Mouse (Mus musculus): ENCODE measurements at regions not wholly inside any gene's neighbourhood (a gene's known extent, or its start where the extent isn't known, plus 50 kb on each side); places are given as distances from the start of the nearest gene placed in this dataset.

DNA sequence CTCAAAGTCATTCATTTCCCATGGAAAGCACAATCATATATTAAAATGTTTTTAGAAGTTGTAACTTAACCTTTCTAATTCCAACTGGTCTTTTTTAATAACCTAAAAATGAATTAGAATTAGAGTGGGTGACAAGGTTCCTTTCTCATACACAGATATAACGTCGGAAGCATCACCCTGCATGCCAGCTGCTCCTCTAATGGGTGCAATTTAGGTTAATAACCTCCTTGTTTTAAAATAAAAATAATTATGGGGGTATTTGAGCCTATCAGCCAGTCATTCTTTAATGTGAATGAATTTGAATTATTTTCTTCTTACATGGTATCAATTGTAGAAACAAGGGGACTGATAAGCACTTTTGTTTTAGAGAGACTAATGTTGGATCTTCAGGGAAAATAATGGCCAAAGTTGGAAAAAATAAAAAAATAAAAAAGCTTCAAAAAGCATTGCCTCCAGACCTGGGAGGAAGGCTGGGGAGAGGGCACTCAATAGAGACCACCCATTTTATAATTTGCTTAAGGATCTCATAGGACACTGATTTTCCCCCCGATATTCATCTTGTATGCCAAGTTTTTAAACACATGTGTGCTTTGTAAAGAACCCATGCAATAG lies 960.9 kb downstream of the Robo2 start:
- ATAC-seq (ENCODE audit: insufficient number of reproducible peaks, low FRiP score, low TSS enrichment) = no peak

DNA sequence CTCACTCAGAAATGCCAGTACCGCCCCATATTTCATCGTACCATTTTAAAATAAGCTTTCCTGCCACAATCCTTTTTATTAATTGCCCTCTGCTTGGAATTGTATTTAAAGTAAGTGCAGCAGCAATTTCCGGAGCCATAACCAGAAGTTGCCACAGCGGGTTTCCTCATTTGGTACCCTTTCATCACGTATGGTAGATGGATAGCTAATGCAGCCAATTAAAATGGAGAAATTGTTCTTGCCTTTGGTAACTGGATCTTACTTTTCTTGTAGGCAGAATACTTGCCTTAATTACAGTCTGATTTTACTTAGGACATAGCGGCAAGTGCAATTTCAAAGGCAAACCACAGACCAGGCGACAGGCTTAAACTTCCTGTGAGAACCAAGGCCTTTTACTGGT lies 961.8 kb downstream of the Robo2 start:
- no peak for ATAC-seq (ENCODE audit: insufficient number of reproducible peaks, low FRiP score, low TSS enrichment)

DNA sequence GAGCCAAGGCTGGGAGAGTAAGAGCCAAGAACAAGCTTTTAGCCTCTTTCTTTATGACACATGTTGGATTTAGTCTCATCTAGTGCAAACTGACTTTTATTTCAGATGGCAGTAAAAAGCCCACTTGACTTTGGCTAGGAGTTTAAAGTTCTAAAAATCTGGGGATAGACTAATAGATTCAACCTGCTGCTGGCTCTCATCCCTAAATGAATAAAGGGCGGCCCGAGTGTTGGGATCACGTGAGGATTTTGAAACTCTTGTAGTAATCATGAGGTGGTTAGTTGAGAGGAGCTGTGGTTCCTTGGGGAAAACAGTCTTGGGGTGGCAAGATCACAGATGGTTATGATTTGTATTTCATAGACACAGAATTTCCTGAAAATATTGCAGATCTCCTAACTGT lies 975.9 kb downstream of the Robo2 start:
- ATAC-seq (ENCODE audit: insufficient number of reproducible peaks, low FRiP score, low TSS enrichment) = no peak

DNA sequence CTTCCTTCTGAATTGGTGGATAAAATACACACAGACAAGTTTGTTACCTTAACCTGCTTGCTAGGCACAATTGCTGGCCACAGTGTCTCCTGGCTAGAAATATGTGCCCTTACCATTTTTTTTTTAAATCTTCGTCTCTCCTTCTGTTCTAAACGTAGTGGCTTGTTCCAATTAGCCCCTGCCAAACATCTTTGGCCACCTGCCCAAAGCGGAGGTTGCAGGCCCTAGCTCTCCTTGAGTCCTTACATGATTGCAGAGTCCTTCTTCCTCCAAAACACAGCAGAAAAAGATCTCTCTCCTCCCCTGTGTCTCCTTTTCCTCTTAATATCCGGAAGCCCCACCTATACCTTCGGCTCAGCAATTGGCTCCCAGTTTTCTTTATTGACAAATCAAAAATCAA lies 986.8 kb downstream of the Robo2 start:
- ATAC-seq (ENCODE audit: insufficient number of reproducible peaks, low FRiP score, low TSS enrichment) = no peak

DNA sequence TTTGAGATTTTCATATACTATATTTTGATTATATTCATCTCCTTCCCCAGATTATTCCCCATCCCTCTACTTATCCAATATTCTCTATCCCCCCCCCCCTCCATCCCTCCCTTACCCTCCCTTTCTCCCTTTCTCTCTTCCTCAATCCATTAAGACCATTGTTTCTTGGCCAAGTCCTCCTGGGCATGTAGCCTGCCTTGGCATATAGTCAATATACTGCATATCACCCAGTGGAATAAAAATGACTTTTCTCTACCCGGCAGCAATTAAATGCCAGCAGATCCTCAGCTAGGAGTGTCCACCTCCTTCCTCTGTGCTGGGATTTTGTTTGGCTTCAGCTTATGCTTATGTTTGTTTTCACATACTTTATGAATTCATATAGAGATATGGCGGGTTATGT lies 987.3 kb downstream of the Robo2 start:
- ATAC-seq (ENCODE audit: insufficient number of reproducible peaks, low FRiP score, low TSS enrichment) = no peak

DNA sequence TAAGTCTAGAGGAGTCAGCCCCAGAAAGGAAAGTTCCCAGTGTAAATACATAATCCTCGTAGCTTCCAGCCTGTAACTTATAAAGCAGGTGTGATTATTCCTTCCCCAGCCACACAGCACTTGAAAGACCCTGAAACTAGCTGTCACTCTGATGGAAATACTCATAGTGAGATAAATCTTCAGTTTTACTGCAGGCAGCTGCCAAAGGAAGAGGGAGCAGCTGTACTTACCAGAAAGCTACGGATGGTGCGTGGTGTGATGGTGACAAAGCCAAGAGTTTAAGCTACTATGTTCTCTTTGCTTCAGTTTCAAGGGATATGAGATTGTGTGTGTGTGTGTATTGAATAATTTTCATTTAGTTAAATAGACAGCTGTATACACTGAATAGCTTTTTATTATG lies 1007.1 kb downstream of the Robo2 start:
- no peak for ATAC-seq (ENCODE audit: insufficient number of reproducible peaks, low FRiP score, low TSS enrichment)

DNA sequence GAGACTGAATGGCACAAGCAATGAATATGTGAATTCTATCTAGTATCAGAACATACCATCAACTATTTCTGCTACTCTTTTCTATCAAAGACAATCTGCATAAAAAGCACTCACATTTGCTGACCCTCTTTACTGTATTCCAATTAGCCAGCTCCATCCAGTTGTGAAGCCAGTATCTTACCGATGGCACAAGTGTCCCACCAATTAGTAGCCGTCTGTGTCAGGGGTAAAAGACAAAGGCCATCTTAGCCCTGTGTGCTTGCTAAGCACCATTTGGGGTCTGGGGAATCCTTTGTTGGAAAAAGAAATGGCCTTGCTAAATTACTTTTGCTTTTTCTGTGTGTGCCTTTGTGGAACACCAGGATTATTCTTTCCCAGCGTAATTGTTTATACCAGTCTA lies 1007.5 kb downstream of the Robo2 start:
- ATAC-seq (ENCODE audit: insufficient number of reproducible peaks, low FRiP score, low TSS enrichment) = no peak

DNA sequence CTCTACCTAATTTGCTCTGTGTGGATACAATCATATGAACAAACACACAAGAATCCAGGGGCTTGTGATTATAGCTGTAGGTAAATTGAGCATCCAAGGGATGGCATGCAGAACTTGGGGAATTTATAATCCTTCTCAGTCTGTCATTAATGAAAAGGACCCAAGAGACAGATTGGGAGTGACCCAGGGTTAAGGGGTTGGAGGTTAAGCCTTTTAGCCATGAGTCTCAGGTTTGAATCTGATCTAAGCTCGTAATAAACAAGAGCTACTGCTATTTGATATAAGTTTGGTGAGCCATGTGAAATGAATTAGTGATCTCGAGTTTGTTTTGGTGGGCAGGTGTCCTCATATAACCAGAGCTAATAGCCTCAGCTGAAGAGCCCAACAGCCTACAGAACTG lies 1032.6 kb downstream of the Robo2 start:
- ATAC-seq (ENCODE audit: insufficient number of reproducible peaks, low FRiP score, low TSS enrichment) = no peak

DNA sequence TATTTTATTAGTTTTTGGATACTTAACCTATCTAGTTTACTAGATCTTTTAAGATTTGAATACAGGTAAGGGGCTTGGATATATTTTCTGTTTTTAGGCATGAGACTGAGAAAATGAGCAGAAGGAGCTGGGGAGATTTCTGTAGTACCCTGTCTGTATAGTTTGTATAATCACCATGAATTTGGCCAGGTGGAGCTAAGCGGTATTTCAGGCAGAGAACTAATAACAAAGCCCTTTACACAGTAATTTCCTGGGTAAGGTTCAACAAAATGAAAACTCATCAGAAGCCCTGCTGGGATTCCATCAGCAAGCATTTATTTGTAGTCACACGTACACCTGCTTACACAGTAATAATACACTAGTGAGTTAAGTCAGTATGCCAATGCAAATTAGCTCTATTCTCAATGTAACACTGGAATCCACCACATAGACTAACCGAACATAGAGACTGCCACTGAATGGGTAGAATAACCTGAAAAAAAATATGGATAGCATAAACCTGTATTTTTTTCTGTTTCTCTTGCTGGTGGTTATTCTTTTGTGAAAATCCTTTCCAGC lies 1036.9 kb downstream of the Robo2 start:
- no peak for ATAC-seq (ENCODE audit: insufficient number of reproducible peaks, low FRiP score, low TSS enrichment)

DNA sequence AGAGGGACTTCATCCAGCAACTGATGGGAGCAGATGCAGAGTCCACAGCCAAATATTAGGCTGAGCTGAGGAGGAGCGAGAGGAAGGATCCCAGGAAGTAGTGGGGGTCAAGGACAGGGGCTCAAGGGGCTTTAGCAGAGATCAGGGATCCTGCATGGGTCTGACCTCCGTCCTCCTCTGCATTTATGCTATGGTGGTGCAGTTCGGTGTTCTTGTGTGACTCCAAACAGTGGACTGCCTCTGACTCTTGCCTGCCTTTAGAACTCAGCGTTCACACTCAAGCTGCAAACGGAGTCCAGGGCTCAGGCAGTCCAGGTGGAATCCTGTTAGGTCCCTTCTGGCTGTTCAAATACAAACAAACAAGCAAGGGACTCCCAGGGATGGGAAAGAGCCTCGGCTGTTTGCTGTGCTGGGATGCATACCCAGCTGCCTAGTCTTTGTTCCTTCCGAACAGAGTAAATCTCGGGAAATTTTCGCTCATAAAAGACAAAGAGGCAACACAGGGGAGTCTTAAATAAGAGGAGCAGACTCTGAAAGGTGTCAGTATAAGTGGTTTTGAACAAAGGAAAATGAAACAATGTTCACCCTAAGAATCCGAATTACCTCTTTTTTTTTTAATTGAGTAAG lies 1042.9 kb downstream of the Robo2 start:
- ATAC-seq (ENCODE audit: insufficient number of reproducible peaks, low FRiP score, low TSS enrichment) = no peak

DNA sequence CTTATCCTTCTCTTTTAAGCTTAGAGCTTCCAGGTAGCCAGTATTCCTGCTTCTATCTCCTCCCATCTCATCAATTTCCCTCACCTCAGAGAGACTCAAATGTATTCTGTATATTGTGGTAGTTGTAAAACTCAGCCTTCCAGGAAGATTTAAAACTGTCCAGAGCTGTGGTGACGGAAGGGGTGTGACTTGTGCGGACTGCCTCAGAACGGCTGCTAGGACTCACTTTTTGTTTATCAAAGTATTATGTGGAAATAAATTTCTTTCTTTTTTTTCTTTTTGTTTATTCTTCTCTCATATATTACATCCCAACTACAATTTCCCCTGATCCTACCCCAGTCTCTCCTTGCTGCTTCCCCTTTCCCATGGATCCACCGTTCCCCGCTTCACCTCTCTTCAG lies 1043.7 kb downstream of the Robo2 start:
- no peak for ATAC-seq (ENCODE audit: insufficient number of reproducible peaks, low FRiP score, low TSS enrichment)

DNA sequence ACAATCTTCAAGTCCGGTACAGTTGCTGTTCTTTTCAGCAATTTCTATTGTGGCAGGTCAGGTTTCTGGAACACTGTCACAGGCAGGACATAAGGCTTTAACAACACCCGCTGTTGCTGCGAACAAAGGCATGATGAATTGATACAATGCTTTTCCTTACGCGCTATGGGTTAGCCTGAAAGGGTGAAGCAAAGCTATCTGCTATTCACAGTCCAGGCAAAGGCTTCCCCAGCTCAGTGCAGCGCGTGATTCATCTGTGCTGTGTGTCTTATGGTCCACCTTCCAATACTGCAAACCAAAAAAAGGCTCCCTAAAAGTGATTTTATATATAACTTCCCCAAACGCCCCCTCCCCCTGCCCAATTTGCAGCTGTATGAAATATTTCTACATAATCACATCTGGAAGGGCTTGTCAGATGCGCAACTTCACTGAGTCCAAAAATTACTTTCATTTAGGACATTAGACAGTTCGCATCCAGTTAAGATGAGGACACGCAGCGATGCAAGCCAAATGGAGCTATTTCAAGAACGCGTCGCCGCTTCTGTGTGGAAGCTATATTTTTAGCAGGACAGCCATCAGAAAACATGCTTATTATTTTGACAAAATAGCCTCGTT lies 1044.3 kb downstream of the Robo2 start:
- no peak for ATAC-seq (ENCODE audit: insufficient number of reproducible peaks, low FRiP score, low TSS enrichment)

DNA sequence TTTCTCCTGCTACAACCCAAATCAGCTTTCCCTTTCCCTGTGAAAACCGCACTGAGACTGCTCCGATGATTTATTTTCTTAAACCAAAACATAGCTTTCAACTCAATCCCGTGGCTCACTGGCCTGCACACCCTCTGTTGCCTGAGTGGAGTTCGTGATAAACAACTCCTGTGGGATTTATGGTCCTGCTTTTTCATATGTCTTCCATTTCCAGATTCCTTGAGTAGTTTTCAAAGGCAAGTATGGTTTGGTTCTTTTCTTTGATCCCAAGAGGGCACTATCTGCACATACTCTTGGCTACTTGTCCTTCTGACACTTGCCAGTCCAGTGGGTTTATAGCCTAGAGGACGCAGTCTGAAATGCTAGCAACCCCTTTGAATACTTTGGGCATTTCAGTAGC lies 1042.6 kb downstream of the Robo1 start:
- no peak for ATAC-seq (ENCODE audit: insufficient number of reproducible peaks, low FRiP score, low TSS enrichment)

DNA sequence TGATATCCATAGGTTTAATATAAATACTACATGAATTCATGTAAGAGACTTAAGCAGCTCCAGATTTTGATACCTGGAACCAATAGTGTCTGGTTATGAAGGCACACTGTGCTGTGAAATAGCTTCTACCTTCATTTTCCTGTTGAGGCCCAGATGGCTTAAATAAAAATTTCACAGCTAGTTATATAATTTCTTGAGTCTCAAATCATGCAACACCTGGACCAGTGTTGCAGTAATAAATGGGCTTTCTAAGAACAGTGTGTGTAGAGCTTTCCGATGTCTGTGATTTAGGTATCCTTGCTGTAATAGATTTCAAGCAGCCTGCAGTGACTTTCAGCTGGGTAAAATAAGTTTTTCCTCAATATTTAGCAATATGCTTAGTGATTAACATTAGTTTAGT lies 1035.8 kb downstream of the Robo1 start:
- no peak for ATAC-seq (ENCODE audit: insufficient number of reproducible peaks, low FRiP score, low TSS enrichment)

DNA sequence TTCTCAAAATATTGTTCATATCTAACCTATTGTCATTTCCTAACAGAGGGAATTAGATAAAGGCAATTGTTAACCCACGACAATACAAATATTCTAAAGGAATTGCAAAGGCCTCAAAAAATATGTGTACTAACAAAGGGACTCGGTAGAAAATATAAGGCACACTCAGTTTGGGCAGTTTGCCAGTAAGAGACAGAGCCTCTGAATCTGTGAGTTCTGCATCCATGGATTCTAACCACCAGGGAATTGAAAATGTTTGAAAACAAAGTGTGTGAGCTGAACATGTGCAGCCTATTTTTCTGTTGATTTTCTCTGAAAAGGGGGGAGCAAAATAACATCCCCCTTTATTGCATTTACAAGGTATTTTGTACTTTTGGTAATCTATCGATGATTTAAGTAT lies 1035.4 kb downstream of the Robo1 start:
- no peak for ATAC-seq (ENCODE audit: insufficient number of reproducible peaks, low FRiP score, low TSS enrichment)

DNA sequence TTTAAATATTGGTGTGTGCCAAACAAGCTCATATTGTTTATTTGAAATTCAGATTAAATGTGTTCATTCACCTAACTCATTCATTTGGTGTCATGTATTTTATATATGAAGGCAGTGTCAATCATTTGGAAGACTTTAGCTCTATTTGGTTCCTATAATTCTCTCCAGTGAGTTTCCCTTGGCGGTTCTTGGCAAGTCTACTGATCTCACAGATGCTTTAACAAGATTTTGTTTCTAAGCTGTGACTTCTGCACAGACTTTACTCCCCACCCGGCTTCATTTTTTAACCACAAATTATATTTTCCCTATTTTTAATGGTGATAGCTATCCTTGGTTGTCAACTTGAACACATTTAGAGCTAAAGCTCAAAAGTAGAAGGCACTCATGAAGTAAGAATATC lies 1009.5 kb downstream of the Robo1 start:
- ATAC-seq (ENCODE audit: insufficient number of reproducible peaks, low FRiP score, low TSS enrichment) = no peak

DNA sequence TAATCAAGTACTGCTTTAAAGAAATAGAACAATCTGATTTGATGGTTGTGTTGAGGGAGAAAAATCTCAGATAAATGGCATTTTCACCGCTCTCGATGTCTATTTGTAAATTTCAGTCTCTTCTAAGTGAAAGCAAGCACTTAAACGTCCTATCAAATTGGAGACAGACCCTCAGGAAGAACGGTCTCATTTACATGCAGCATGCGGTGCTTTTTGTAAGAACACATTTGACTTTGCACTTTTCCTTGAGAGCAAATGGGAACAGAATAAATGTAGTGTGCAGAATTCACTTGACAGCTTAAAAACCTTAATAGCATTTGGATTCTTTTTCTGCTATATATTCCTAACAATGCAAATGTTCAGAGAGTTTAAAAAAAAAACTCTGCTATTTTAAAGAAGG lies 1002.0 kb downstream of the Robo1 start:
- no peak for ATAC-seq (ENCODE audit: insufficient number of reproducible peaks, low FRiP score, low TSS enrichment)

DNA sequence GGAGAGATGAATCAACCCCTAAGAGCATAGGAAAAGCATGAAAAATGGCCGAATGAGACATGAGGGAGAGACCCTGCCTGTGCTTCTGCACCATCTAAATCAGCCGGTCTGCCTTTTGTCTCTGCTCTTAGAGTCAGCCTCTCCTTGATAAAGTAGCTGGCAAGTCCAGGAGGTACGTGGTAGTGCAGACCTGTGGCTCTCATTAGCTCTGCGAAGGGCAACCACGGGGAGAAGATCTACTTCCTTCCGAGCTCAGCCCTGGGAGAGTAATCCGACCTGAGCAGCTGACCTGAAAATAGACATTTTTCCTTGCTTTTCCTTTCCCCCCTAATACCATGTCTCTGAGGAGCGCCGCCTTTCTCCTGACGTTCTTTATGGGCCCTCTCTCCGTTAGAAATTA lies 971.8 kb downstream of the Robo1 start:
- no peak for ATAC-seq (ENCODE audit: insufficient number of reproducible peaks, low FRiP score, low TSS enrichment)

DNA sequence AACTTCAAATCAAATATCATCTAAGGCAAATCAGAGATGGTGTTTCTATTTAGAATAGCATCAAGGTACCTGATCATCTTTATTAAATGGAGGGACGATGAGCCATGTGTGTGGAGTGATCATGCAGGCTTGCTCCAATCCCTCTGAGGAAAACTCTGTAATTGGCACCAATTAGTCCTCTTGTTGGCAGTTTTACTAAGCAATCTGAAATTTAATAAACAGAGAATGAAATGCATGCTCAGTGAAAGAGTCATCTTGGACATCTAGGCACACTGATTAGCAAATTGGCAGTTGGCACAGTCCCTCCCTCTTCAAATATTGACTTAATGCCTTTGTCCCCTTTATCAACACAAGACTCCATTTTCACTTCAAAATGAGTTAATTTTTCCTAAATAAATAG lies 951.6 kb downstream of the Robo1 start:
- ATAC-seq (ENCODE audit: insufficient number of reproducible peaks, low FRiP score, low TSS enrichment) = no peak

DNA sequence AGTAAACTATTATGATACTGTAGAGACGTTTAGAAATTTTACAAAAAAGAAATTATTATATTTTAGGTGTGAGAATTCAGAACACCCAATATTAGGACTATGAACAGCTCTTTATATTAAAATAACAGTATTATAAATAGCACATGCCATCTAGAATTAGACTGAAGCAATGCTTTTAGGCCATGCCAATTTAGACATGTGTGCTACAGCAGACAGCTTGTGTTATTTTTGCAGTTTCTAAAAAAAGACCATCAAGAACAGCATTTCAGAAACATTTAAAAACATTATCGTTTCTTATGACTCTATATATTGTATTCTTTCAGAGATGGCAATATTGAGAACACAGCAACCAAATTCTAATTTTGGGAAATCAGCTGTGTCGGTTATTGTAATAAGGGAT lies 951.2 kb downstream of the Robo1 start:
- ATAC-seq (ENCODE audit: insufficient number of reproducible peaks, low FRiP score, low TSS enrichment) = no peak

DNA sequence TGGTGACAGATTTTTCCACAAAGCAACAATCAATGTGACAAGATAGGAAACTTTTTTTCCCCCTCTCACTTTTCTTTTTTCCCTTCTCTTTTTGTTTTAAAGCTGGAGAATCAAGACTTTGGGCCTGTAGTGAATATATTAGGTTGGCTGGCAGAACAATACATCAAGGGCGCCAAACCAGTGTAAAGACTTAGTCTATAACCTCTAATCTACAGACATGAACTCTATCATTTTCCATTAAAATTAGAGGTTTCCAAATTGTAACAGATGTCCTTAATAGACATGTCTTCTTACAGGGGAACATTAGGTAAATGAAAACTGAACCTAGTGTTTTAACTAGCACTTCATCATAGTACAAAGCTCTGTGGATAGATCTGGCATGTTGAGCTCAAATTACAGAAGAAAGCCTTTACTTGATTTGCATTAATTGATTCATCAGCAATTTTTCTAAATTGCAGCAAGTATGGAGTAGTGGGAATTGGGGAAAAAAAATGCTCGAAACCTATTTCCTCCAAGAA lies 937.0 kb downstream of the Robo1 start:
- no peak for ATAC-seq (ENCODE audit: insufficient number of reproducible peaks, low FRiP score, low TSS enrichment)

DNA sequence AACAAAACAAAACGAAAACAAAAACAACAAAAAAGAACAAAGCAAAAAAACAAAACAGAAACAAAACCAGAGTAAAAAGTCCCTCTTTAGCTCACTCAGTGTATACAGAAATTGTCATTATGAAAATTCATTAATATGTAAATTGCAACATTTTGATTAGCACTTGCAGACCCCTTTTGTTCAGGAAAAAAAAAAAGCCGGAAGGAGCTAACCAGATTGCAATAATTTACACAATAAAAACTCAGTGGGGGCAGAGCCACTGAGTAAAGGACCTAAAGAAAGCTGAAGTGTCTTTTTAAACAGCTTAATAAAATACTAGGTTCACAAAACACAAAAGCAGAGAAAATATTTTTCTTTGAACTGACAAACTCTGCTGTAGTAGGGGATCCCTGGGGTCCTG lies 922.5 kb downstream of the Robo1 start:
- no peak for ATAC-seq (ENCODE audit: insufficient number of reproducible peaks, low FRiP score, low TSS enrichment)

Measured in cerebellum, adult (tissue).